Mouse (Mus musculus) liver, embryonic 12.5 days (tissue): Measurements from ENCODE around the gene Rrp1. TPM values are rescaled to one million over a fixed set of nuclear protein-coding genes. Genes with fewer than 3 reads are reported as not detected.

Source experiments
- ATAC-seq: fragments of 200-750 bp; cut with Nextera tagmentation; 2 replicates; pipeline ENCODE4 v1.8.0; 2017; ENCODE audit warnings: moderate number of reproducible peaks, mild to moderate bottlenecking, moderate library complexity
- H3K27ac ChIP-seq: fragments of 300-500 bp; sonication (generic); 2 replicates; pipeline ENCODE4 v1.5.1; 2016; ENCODE audit warnings: mild to moderate bottlenecking
- H3K27me3 ChIP-seq: fragments of 300-500 bp; sonication (generic); replicated peaks from 2 replicates; pipeline ENCODE4 v1.6.1; 2016; ENCODE audit warnings: mild to moderate bottlenecking, moderate library complexity
- H3K36me3 ChIP-seq: fragments of 300-500 bp; sonication (generic); 2 replicates; pipeline ENCODE4 v1.6.1; 2016; ENCODE audit warnings: mild to moderate bottlenecking, moderate library complexity
- H3K4me1 ChIP-seq: fragments of 300-500 bp; sonication (generic); 2 replicates; pipeline ENCODE4 v1.6.1; 2016
- H3K4me2 ChIP-seq: fragments of 300-500 bp; sonication (generic); 2 replicates; pipeline ENCODE4 v1.6.1; 2016; ENCODE audit warnings: mild to moderate bottlenecking, moderate library complexity
- H3K4me3 ChIP-seq: fragments of 300-500 bp; sonication (generic); 2 replicates; pipeline ENCODE4 v1.5.1; 2016; ENCODE audit warnings: mild to moderate bottlenecking, moderate library complexity
- H3K9ac ChIP-seq: fragments of 300-500 bp; sonication (generic); 2 replicates; pipeline ENCODE4 v1.6.1; 2016; ENCODE audit warnings: mild to moderate bottlenecking, moderate library complexity
- H3K9me3 ChIP-seq: fragments of 300-500 bp; sonication (generic); replicated peaks from 2 replicates; pipeline ENCODE4 v1.6.1; 2016; ENCODE audit warnings: mild to moderate bottlenecking, moderate library complexity
- WGBS: fragments of 180-500 bp; shearing (Covaris S2); methylation state at CpG from one replicate; pipeline ENCODE4 v1.1.7; 2016; ENCODE audit not compliant: insufficient replicate concordance; 5-methylcytosine and 5-hydroxymethylcytosine counted together
- microRNA-seq: library from miRNA; unstranded; fragments of <30 nt; microRNA quantifications from one replicate; pipeline ENCODE4, GENCODE M21; 2017
- polyA plus RNA-seq: library from polyadenylated mRNA; unstranded; fragments of >200 nt; fragmentation: Nextera tagmentation; extraction: Ambion mirVana; gene quantifications from 2 replicates; pipeline ENCODE4 v1.2.1, GENCODE M21; 2016

The Rrp1 gene
- polyA plus RNA-seq, 1 experiment from 2014 or later = 200 TPM

- Histone ChIP-seq H3K27me3 (peaks cover 57% of the 10 kb centered on the region), H3K9me3 (no peaks in the 10 kb centered on the region), H3K9ac (no peak overlapping the region), H3K4me2 (no peak overlapping the region), H3K4me3 (no peak overlapping the region), H3K36me3 (no peaks in the 10 kb centered on the region), H3K27ac (no peak overlapping the region), H3K4me1 (peaks cover 14% of the 10 kb centered on the region)
- no peak for ATAC-seq
- WGBS = 34% methylated on average over 1 of the region's 1 CpGs
These were observed 56.8 kb downstream of the Rrp1 start for GRCm38 (mm10) chr10:78355931-78356593.

- Histone ChIP-seq H3K4me2 (no peak overlapping the region), H3K9ac (no peak overlapping the region), H3K9me3 (no peaks in the 10 kb centered on the region), H3K27ac (no peak overlapping the region), H3K4me3 (no peak overlapping the region), H3K36me3 (0 out of 2 replicates have a peak, but pooled peaks cover under 1% of the 10 kb centered on the region), H3K4me1 (peaks cover 28% of the 10 kb centered on the region), H3K27me3 (peaks cover 77% of the 10 kb centered on the region)
- ATAC-seq = no peak
- 66% methylated on average over 4 of the region's 4 CpGs for WGBS
These were observed 59.6 kb downstream of the Rrp1 start for GRCm38 (mm10) chr10:78353196-78353595.

GRCm38 (mm10) chr10:78352666-78353030 lies 60.2 kb downstream of the Rrp1 start:
- Histone ChIP-seq H3K36me3 (0 out of 2 replicates have a peak, but pooled peaks cover 3% of the 10 kb centered on the region), H3K9ac (peak overlapping the region; percentile 77), H3K4me2 (peak overlapping the region; percentile 89), H3K4me1 (peaks cover 23% of the 10 kb centered on the region), H3K27me3 (peaks cover 81% of the 10 kb centered on the region), H3K9me3 (no peaks in the 10 kb centered on the region), H3K4me3 (peak overlapping the region; percentile 71), H3K27ac (no peak overlapping the region)
- no peak for ATAC-seq
- 29% methylated on average over 8 of the region's 8 CpGs for WGBS

GRCm38 (mm10) chr10:78351887-78352665 lies 60.8 kb downstream of the Rrp1 start, which contains the start of gene Agpat3:
Gene Agpat3, minus strand, starts transcription at chr10:78352489.
- H3K4me3 ChIP-seq = peak within 1 kb of the TSS; percentile 71
- H3K27me3 ChIP-seq = peaks cover 81% of the 10 kb centered on the region
- peak within 1 kb of the TSS; percentile 77 for H3K9ac ChIP-seq
- peak within 1 kb of the TSS; percentile 89 for H3K4me2 ChIP-seq
- H3K36me3 ChIP-seq = 0 out of 2 replicates have a peak, but pooled peaks cover 3% of the 10 kb centered on the region
- H3K27ac ChIP-seq = 0 out of 2 replicates have a peak within 1 kb of the TSS, but pooled peaks have one; percentile 40
- H3K4me1 ChIP-seq = peaks cover 22% of the 10 kb centered on the region
- WGBS = under 1% methylated on average over 64 of the region's 113 CpGs
- ATAC-seq = peak; percentile 70
- no peaks in the 10 kb centered on the region for H3K9me3 ChIP-seq

GRCm38 (mm10) chr10:78351564-78351886 lies 61.3 kb downstream of the Rrp1 start:
- Histone ChIP-seq H3K27ac (0 out of 2 replicates have a peak overlapping the region, but pooled peaks have one; percentile 40), H3K4me1 (peaks cover 22% of the 10 kb centered on the region), H3K9ac (peak overlapping the region; percentile 77), H3K27me3 (peaks cover 81% of the 10 kb centered on the region), H3K9me3 (no peaks in the 10 kb centered on the region), H3K4me3 (peak overlapping the region; percentile 71), H3K4me2 (peak overlapping the region; percentile 89), H3K36me3 (0 out of 2 replicates have a peak, but pooled peaks cover 3% of the 10 kb centered on the region)
- peak; percentile 8; the same call in 1 of the 2 replicates for ATAC-seq
- WGBS = 6% methylated on average over 13 of the region's 13 CpGs

GRCm38 (mm10) chr10:78350796-78351556 lies 61.9 kb downstream of the Rrp1 start:
- no peak for ATAC-seq

More at GRCm38 (mm10) chr10:78350796-78351556, 61.9 kb downstream of the Rrp1 start:
- Histone ChIP-seq H3K9ac (peak overlapping the region; percentile 77), H3K27ac (no peak overlapping the region), H3K4me1 (peaks cover 22% of the 10 kb centered on the region), H3K9me3 (no peaks in the 10 kb centered on the region), H3K27me3 (peaks cover 80% of the 10 kb centered on the region), H3K4me2 (peak overlapping the region; percentile 89), H3K36me3 (0 out of 2 replicates have a peak, but pooled peaks cover 3% of the 10 kb centered on the region), H3K4me3 (peak overlapping the region; percentile 71)
- WGBS = 42% methylated on average over 6 of the region's 6 CpGs

Small RNAs within 50 kb of the gene (microRNA-seq; reads per million reads assigned to microRNA genes)
- not detected for gene Mir6410
- 1.4 reads per million for gene Mir6907
- gene Mir6908 = not detected

Other genes starting within 250 kb of the Rrp1 start
- 17.1 and 19.4 TPM in 2 replicates for gene D10Jhu81e, start 243.3 kb downstream of the Rrp1 start, polyA plus RNA-seq
- 23.9 and 25.5 TPM in 2 replicates for gene Pwp2, start 227.9 kb downstream of the Rrp1 start, polyA plus RNA-seq
- gene Trappc10, start 168.4 kb downstream of the Rrp1 start, polyA plus RNA-seq = 21.9 and 24.5 TPM in 2 replicates
- gene Agpat3, start 60.6 kb downstream of the Rrp1 start, polyA plus RNA-seq = 25.3 and 25.7 TPM in 2 replicates
- gene Cstb, start 12.6 kb upstream of the Rrp1 start, polyA plus RNA-seq = 104 and 106 TPM in 2 replicates
- 7.8 and 8.2 TPM in 2 replicates for gene Pdxk, start 51.9 kb upstream of the Rrp1 start, polyA plus RNA-seq
- not detected in 2 replicates for gene Olfr1358, start 104.4 kb upstream of the Rrp1 start, polyA plus RNA-seq
- gene Ilvbl, start 161.3 kb upstream of the Rrp1 start, polyA plus RNA-seq = 15.8 and 21.1 TPM in 2 replicates
- 3.0 and 3.1 TPM in 2 replicates for gene Syde1, start 178.9 kb upstream of the Rrp1 start, polyA plus RNA-seq
- not detected in 2 replicates for gene Olfr1357, start 205.0 kb upstream of the Rrp1 start, polyA plus RNA-seq